Mouse (Mus musculus): ENCODE measurements around the gene Cep128. TPM values are rescaled to one million over a fixed set of nuclear protein-coding genes. Genes with fewer than 3 reads are reported as not detected.

Gene Cep128
- total RNA-seq, 4 experiments from 2014 or later = 2.6 to 10.2 (median 3.9) TPM

DNA sequence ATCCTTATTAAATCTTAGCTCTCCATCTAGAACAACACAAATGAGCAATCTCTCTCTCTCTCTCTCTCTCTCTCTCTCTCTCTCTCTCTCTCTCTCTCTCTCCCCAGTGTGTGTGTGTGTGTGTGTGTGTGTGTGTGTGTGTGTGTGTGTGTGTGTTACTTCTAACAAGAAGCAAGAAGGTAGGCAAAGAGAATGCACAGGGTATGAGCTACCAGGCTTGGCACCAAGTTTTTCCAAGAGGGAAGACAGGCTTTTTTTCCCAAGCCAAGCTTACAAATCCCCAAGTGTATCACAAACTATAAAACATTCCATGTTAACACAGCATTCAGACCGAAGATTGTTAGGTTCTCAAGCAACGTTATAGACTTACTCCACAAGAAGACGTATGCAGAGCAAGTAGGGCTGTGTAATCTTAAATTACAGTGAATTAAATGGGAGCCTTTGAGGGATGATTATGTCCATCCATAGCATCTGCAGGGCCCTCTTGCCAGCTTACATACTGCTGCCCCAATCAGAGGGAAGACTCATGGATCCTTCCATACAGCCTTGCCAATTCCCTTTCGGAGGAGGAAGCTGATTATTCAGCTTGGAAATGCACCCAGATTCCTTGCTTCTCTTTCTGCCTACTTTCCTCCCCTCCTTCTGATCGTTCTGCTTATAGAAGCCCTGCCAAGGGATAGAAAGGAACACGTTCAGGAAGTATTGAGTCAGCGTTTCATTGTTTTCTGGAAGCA, 429.3 kb downstream of the Cep128 start:
- DNase-seq = no peak

Small RNA genes within 50 kb of the gene (microRNA-seq; reads per million reads assigned to microRNA genes)
- 0 reads per million in 2 experiments for gene Gm44370

Other genes starting within 250 kb of the Cep128 start
- gene Tshr, start 154 bp upstream of the Cep128 start, total RNA-seq (2022) = 10 to 100 TPM in 1 of 4 experiments, 1 to 10 TPM in 3; 3.0 to 14.1 (median 5.3) TPM
- gene Gtf2a1, start 206.1 kb upstream of the Cep128 start, total RNA-seq (2022) = 10 to 100 TPM; 41.1 to 48.8 (median 46.2) TPM

Measured in adrenal gland, adult 8-10 months (tissue).